Mouse (Mus musculus): ENCODE results near the gene Dcn.

- TF ChIP-seq CTCF (conservative IDR thresholded peaks at IDR 0.05; ENCODE audit: insufficient read depth, insufficient read length, low read depth, low read length) (no peak), POLR2A (IDR thresholded peaks at IDR 0.05; ENCODE audit: low read depth, low read length) (no peak)
Measured at GRCm38 (mm10) chr10:97535697-97536096, 56.3 kb downstream of the Dcn start.

All from kidney, adult 2 months (tissue).